Mouse (Mus musculus) right cerebral cortex, adult 2 months (tissue): ENCODE data around the gene Runx3.
A peak's percentile ranks its signal among the peaks of the same experiment; 100 is the strongest.

Source experiments
- DNase-seq, 2 experiments: peaks; one replicate each; pipeline ENCODE4 v3.0.0; 2021 to 2022; ENCODE audit warnings: low spot score in 2 of 2

Runx3 gene

DNA sequence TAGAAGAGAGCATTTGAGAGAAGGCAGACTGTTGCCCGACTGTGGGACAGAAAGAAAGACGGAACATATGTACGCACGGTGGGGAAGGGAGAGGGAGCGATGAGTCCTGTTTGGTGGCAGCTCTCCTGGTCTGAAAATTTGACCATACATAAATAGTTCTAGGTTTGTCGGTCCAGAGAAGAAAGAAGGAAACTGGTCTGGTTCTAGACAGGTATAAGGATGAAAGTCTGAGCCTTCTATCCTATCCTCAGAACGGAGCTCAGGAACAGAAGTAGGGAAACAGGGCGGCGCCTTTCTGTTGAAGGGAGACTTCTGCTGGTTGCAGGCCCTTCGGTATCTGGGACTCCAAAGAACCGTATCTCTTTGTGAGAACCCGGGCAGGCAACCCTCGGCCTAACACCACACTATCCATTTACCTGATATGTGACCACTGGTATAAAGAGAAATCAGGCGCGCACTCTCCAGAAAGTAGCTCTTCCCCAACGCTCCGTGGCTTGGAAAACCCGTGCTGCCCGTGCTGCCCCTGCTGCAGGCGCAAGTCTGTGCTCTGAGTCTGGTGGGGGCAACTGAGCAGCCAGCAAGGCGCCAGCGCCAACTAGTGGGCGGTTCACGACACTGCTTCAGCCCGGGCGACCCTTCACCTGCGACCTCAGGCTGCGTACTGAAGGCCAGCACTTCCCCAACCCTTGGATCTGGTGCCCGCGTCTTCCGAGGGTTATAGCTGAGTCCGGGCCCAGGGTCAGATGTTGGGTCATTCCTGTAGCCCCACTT lies 29.8 kb downstream of the Runx3 start:
- DNase-seq, result peak; percentile 28 to 30

GRCm38 (mm10) chr4:135151111-135151987 lies 30.9 kb downstream of the Runx3 start:
- DNase-seq, result no peak

GRCm38 (mm10) chr4:135151988-135152594 lies 31.6 kb downstream of the Runx3 start:
- no peak for DNase-seq

DNA sequence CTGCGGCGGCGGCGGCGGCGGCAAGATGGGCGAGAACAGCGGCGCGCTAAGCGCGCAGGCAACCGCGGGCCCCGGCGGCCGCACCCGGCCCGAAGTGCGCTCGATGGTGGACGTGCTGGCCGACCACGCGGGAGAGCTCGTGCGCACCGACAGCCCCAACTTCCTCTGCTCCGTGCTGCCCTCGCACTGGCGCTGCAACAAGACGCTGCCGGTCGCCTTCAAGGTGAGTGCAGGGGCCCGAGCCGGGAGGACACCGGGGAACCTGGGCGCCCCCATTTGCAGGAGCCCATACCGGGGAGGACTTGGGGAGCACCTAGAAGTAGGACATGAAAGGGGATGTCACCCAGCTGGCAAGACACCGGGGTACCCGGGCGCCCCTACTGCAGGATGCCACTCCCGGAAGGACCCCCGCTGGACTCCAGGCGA lies 32.4 kb downstream of the Runx3 start:
- DNase-seq, result no peak

- no peak for DNase-seq
Observed at GRCm38 (mm10) chr4:135153260-135154088, 33.0 kb downstream of the Runx3 start.

DNA sequence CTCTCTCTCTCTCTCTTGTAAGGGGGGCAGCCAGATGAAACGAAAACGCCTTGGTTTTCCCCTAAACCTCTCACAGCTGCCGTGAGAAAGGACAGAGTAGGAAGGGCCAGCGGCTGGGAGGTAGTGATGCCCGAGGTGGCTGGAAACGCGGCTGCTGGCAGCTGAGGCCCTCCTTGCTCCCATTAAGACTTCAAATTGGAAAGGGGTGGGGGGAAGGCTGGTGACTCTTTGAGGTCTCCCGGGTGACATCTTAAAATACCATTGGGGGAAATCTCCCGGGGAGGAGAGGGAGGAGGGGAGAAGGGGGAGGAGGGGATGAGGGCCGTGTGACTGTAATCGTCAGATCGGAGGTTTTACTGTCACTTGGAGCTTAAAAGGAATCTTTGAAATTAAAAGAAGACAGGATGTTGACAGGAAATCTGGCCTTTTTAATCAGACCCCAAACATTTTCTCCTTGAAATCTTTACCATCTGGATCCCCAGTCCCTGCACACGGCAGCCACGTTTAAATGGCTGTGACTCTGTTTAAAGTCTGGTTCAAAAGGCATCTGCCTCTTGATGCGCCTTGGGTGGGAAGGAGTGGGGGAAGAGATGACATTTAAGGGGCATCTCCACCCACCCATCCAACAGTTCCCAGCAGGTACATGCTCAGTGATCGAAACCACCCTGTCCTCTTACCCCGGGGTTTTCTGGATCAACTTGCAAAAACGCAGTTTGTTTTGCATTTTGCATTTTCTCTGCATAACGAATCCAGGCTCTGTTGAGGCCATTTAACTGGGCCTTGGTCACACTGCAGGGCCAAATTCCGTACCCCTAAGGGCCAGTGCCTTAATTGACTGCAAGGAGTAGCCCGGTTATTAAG lies 33.9 kb downstream of the Runx3 start:
- no peak for DNase-seq

- DNase-seq, result no peak
Observed at GRCm38 (mm10) chr4:135155106-135155800, 34.8 kb downstream of the Runx3 start.

DNA sequence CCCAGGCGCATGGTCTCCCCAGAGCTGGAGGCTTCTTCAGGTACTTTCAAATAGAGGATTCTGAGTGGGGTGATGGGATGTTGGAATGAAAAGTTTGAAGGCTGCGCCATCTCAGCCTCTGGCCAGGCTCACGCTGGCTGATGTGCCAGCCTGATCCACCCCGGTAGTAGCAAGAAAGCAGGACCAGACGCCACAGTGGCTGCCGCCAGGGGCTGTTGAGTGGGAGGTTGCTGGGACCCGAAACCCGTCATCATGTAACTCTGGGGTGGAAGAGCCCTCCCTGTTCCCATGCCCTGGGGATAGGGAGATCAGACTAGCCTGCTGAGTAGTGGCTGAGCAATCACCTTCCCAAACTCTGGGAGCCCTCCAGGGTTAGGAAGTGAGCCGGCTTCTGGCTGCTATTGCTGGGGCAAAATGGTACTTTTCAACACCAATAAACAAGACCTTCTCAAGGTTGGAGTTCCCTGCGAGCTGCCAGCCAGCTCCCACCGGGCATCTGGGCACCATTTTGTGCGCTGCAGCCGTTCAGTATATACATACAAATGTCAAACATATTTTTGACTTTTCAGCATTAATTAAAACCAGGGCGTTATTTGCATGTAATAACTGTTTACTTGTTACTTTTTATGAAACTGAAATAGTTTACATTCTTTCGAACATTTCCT lies 35.5 kb downstream of the Runx3 start:
- DNase-seq, result no peak

- DNase-seq, result no peak
Observed at GRCm38 (mm10) chr4:135156531-135156930, 36.1 kb downstream of the Runx3 start.

GRCm38 (mm10) chr4:135157329-135157728 lies 36.9 kb downstream of the Runx3 start:
- no peak for DNase-seq

DNA sequence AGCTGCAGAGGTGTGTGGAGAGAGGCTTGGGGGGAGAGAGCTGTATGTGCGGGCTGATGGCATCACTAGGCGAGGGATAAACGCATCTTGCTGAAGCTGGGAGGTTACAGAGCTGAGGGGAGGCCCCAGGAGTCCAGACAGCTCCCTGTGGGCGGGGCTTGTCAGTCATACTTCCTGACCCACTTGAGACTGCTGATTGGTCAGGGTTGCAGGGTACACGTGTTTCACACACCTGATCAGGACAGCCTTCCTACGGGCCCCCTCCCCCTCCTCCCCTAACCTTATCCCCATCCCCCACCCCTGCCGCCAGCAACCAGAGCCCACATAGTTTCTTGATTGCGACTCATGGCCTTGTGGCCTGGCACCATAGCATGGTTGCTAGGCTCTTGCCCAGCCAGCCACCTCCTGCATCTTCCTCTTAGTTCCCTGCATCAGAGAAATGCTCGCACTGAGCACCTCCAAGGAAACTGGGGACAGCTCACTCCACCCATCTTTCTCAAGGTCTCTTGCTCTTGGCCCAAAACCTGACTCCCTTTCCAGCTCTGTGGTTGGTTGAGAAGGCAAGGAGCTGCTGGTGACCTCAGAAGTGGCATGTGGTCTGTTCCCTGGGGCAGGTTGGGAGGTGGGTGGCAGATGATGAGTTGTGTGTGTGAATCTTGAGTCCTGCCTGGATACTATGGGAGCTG lies 38.4 kb downstream of the Runx3 start:
- no peak for DNase-seq

GRCm38 (mm10) chr4:135159663-135160062 lies 39.2 kb downstream of the Runx3 start:
- DNase-seq, result no peak

GRCm38 (mm10) chr4:135160168-135160567 lies 39.7 kb downstream of the Runx3 start:
- no peak for DNase-seq

GRCm38 (mm10) chr4:135161441-135161840 lies 41.0 kb downstream of the Runx3 start:
- no peak for DNase-seq

DNA sequence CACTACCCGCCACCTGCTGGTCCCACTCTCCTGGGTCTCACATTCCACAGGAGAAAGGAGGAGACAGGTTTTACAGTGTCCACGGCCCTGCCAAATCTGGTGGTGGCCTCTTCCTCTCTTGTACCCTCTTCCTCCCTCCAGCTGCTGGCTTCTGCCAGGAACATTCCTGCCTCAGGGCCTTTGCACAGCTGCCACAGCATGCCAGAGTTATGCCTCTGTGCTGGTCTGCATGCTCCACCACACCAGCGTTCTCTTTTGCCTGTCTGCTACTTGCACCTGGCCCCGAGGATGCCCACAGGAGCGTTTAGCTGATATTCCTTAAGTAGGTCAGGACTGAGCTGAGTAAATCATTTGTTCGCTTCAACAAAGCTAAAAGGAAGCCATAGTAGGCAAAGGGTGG lies 45.3 kb downstream of the Runx3 start:
- no peak for DNase-seq

DNA sequence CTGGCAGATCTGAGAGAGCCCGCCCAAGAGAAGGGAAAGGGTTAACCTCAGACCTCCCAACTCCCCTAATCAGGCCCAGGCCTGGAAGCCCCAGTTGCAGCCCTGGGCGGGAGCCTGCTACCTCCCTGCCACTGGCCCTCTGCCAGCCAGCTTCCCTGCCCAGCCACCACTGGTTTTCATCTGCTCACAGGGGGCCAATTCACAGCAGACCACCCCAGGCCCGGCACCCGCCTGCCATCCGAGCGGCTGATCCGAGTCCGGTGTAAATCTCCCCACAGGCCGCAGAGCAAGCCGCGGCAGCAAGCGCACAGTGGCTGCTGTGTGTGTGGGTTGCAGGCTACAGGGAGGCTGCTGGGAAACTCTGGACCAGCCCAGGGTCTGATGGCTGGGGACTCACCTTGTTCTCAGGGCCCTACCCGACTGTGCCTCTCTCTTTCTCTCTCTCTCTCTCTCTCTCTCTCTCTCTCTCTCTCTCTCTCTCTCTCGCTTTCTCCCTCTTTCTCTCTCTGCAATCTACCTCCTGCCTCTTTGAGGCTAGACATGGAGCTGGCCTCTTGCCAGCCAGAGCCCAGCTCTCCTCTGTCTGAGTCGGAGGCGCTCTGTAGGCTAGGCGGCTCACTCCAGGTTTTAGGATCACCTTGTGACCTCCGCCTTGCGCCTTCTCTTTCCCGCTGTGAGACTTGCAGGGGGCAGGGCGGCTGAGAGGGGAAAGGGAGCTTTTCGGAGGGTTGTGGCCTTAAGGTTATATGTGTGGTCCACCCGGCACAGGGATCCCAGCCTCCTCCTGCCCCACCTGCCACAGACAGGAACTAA lies 46.2 kb downstream of the Runx3 start:
- no peak for DNase-seq

DNA sequence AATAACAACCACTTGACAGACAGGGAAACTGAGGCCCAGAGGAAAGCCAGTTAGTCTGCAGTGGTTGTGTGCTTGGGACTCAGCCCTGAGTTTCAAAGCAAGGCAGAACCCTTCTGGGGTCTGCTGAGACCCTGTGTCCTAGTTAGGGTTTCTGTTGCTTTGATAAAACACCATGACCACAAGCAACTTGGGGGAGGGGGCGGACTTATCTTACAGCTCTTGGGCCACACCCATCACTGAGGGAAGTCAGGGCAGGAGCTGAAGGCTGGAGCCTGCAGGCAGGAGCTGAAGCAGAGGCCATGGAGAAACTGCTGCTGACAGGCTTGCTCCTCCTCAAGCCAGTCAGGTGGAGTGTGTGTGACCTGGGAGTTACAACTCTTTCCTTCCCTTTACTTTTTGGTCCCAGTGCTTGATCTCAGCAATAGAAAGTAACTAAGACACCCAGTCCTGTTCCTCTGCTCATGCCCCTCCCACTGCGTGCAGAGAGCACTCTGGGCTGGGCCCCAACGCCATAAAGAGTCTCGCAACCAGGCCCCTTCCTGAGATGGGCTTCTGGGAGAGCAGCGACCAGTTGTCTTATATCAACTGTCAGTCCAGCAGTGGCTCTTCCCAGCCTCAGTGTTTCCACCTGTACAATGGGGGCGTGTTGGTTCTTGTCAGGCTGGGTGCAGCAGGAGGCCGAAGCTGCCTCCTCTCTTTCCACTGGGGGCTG lies 47.5 kb downstream of the Runx3 start:
- DNase-seq, result no peak
